Mouse (Mus musculus): ENCODE measurements around the gene Abhd11.

DNA sequence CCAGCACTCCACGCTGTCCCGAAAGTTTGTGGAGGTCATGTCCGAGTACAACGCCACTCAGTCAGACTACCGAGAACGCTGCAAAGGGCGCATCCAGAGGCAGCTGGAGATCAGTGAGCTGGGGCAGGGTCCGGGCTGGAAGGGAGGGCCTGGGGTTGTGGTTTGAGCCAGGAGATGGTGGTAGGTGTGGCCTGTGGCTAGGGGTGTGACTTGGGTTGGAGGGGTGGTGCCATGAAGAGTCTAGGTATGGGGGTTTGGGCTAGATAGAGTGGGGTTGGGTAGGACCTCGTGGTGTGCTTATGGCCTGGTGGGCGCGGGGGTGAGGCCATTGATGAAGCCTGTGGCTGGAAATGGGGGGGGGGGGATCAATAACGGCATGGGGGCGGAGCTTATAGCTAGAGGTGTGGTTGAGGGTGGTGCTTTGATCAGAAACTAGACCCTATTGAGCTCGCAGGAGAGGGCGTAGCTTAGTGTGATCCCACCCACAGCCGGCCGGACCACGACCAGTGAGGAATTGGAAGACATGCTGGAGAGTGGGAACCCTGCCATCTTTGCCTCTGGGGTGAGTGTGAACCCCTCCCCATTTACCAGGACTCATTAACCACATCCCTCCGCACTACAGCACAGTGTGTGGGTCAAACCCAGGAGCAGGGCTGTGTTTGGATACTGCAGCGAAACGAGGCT lies 33.3 kb downstream of the Abhd11 start:
- TF ChIP-seq CTCF (IDR thresholded peaks at IDR 0.05; ENCODE audit: control insufficient read depth, insufficient read depth, insufficient read length), result no peak
- TF ChIP-seq MAX (IDR thresholded peaks at IDR 0.05), result no peak
